Mouse (Mus musculus) ES-E14 (cell line): Measurements from ENCODE around the gene Arl11.

Experiments
- CHD2 ChIP-seq: IDR thresholded peaks from 2 replicates; pipeline ENCODE4 v1.6.1; 2014; ENCODE audit warnings: mild to moderate bottlenecking, low read depth, low read length, inconsistent platforms
- ZC3H11A ChIP-seq: IDR thresholded peaks from 2 replicates; pipeline ENCODE4 v1.6.1; 2012; ENCODE audit warnings: low read depth, mild to moderate bottlenecking, inconsistent platforms, low read length, borderline replicate concordance
- ZNF384 ChIP-seq: IDR thresholded peaks from 2 replicates; pipeline ENCODE4 v1.6.1; 2012; ENCODE audit warnings: low read depth, low read length, inconsistent platforms

DNA sequence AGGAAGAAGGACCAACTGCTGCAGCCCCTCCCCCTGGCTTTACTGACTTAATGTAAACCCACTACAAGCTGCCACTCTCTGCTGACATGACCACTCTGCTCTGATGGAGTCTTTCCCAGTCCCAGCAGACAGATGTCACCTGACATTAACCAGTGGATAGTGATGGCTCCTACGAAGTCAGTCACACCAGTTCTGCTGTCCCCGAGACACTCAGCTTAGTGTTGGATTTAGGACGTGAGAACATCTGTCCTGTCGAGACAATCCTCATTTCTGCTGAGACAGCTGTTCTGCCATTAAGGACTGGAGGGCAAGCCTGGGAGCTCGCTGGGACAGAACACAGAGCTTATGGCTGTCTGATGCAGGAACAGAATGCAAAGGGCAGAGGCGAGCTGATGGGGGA is 41.3 kb downstream of the Arl11 start:
- TF ChIP-seq ZC3H11A (no peak), ZNF384 (no peak), CHD2 (no peak)
